Mouse (Mus musculus): ENCODE results near the gene Hs3st6. TPM values are rescaled to one million over a fixed set of nuclear protein-coding genes. Genes with fewer than 3 reads are reported as not detected.

Gene Hs3st6
- polyA plus RNA-seq, 1 experiment from 2014 or later, result 1.8 TPM

DNA sequence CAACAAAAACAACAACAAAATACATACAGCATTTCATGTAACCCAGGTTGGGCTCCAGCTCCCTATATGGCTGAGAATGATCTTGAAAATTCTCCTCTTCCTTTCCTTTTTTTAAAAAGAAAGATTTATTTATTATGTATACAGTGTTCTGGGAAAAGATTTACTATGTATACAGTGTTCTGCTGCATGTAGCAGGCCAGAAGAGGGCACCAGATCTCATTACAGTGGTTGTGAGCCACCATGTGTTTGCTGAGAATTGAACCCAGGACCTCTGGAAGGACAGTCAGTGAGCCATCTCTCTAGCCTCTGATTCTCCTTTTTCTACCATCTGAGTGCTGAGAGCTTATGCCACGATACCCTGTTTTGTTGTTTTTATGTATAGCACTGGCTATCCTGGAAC, 18.3 kb upstream of the Hs3st6 start:
- 76% methylated on average over 1 of the region's 1 CpGs for WGBS
- TF ChIP-seq CTCF (IDR thresholded peaks at IDR 0.05; ENCODE audit: low read depth), result 0 out of 2 replicates have a peak, but pooled peaks have one; percentile 36
- TF ChIP-seq EP300 (optimal IDR thresholded peaks at IDR 0.05), result no peak
- H3K4me3 ChIP-seq (ENCODE audit: low read depth, low read length), result no peak overlapping the region

GRCm38 (mm10) chr17:24735446-24735845, 17.3 kb upstream of the Hs3st6 start:
- Histone ChIP-seq H3K9ac (ENCODE audit: low read length) (no peak overlapping the region), H3K36me3 (ENCODE audit: control insufficient read depth, insufficient read depth, low read length) (no peaks in the 10 kb centered on the region), H3K27me3 (ENCODE audit: control insufficient read depth, insufficient read depth, low read length) (no peaks in the 10 kb centered on the region), H3K4me1 (replicated peaks; ENCODE audit: control insufficient read depth, insufficient read depth) (peaks cover 7% of the 10 kb centered on the region; the same call in 1 of the 2 replicates), H3K27ac (replicated peaks) (peak overlapping the region; percentile 87; the same call in 1 of the 2 replicates), H3K4me3 (ENCODE audit: low read depth, low read length) (no peak overlapping the region), H3K9me3 (ENCODE audit: control insufficient read depth, low read length) (no peaks in the 10 kb centered on the region), H3K4me2 (replicated peaks; ENCODE audit: low read depth) (no peak overlapping the region)
- DNase-seq (ENCODE audit: low spot score) (no peak), ATAC-seq (ENCODE audit: low FRiP score, low TSS enrichment) (no peak)
- WGBS, result 83% methylated on average over 7 of the region's 7 CpGs
- no peak for TF ChIP-seq CTCF (IDR thresholded peaks at IDR 0.05; ENCODE audit: low read depth)
- no peak for TF ChIP-seq EP300 (optimal IDR thresholded peaks at IDR 0.05)

More for the DNA sequence above, 18.3 kb upstream of the Hs3st6 start:
- peaks cover 7% of the 10 kb centered on the region; the same call in 1 of the 2 replicates for H3K4me1 ChIP-seq (replicated peaks; ENCODE audit: control insufficient read depth, insufficient read depth)
- H3K27me3 ChIP-seq (ENCODE audit: control insufficient read depth, insufficient read depth, low read length), result no peaks in the 10 kb centered on the region
- ATAC-seq (ENCODE audit: low FRiP score, low TSS enrichment) (no peak), DNase-seq (ENCODE audit: low spot score) (no peak)
- no peak overlapping the region for H3K9ac ChIP-seq (ENCODE audit: low read length)
- H3K9me3 ChIP-seq (ENCODE audit: control insufficient read depth, low read length), result no peaks in the 10 kb centered on the region
- H3K4me2 ChIP-seq (replicated peaks; ENCODE audit: low read depth), result no peak overlapping the region
- no peak overlapping the region for H3K27ac ChIP-seq (replicated peaks)
- no peaks in the 10 kb centered on the region for H3K36me3 ChIP-seq (ENCODE audit: control insufficient read depth, insufficient read depth, low read length)

DNA sequence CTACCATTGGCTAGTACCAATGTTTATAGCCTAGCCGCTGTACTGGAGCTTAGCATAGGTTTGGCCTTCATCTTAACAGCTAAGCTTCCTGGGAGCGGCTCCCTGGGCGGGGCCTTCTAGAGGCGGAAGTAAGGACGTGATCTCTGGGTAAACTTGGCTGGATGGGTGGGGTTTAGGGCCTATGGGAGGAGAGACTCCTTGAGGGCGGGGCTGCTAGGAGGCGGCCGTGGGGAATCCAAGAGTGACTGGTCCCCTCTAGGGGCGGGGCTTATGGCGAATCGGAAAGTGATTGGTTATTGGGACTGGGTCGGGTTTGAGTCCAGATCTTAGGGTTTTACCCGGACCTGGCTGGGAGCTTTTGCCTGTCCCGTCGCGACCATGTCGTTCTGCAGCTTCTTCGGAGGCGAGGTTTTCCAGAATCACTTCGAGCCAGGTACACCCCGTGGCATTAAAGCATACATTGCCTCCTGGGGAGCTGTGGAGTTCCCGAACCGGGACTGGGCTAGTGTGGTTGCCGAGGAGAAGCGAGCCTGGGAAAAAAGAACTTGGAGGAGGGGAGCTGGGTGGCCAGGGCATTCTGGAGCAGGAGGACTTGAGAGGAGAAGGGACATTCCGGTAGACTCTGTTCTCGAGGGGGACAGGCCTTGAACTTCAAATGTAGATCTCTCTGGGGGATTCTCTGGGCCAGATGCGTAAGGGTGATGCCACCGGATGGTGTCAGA, 16.3 kb upstream of the Hs3st6 start, which contains the start of gene Msrb1:
Gene Msrb1 (plus strand): TSS at position 313 of the 722 bp plus-strand sequence.
- Histone ChIP-seq H3K36me3 (ENCODE audit: control insufficient read depth, insufficient read depth, low read length) (peaks cover 5% of the 10 kb centered on the region; the same call in 1 of the 2 replicates), H3K9me3 (ENCODE audit: control insufficient read depth, low read length) (no peaks in the 10 kb centered on the region), H3K9ac (ENCODE audit: low read length) (peak within 1 kb of the TSS; percentile 79), H3K27ac (replicated peaks) (peak within 1 kb of the TSS; percentile 87), H3K4me3 (ENCODE audit: low read depth, low read length) (peak within 1 kb of the TSS; percentile 65), H3K27me3 (ENCODE audit: control insufficient read depth, insufficient read depth, low read length) (no peaks in the 10 kb centered on the region), H3K4me2 (replicated peaks; ENCODE audit: low read depth) (peak within 1 kb of the TSS; percentile 87), H3K4me1 (replicated peaks; ENCODE audit: control insufficient read depth, insufficient read depth) (peaks cover 7% of the 10 kb centered on the region; the same call in 1 of the 2 replicates)
- TF ChIP-seq CTCF (IDR thresholded peaks at IDR 0.05; ENCODE audit: low read depth) (0 out of 2 replicates have a peak, but pooled peaks have one; percentile 1), EP300 (optimal IDR thresholded peaks at IDR 0.05) (no peak)
- WGBS, result 1% methylated on average over 29 of the region's 29 CpGs
- DNase-seq (ENCODE audit: low spot score) (peak; percentile 98), ATAC-seq (ENCODE audit: low FRiP score, low TSS enrichment) (peak; percentile 96)

- Histone ChIP-seq H3K36me3 (ENCODE audit: control insufficient read depth, insufficient read depth, low read length) (peaks cover 11% of the 10 kb centered on the region; the same call in 1 of the 2 replicates), H3K27ac (replicated peaks) (peak overlapping the region; percentile 83), H3K27me3 (ENCODE audit: control insufficient read depth, insufficient read depth, low read length) (no peaks in the 10 kb centered on the region), H3K4me2 (replicated peaks; ENCODE audit: low read depth) (peak overlapping the region; percentile 87), H3K9ac (ENCODE audit: low read length) (peak overlapping the region; percentile 79), H3K4me1 (replicated peaks; ENCODE audit: control insufficient read depth, insufficient read depth) (peaks cover 7% of the 10 kb centered on the region; the same call in 1 of the 2 replicates), H3K4me3 (ENCODE audit: low read depth, low read length) (peak overlapping the region; percentile 65), H3K9me3 (ENCODE audit: control insufficient read depth, low read length) (no peaks in the 10 kb centered on the region)
- ATAC-seq (ENCODE audit: low FRiP score, low TSS enrichment) (no peak), DNase-seq (ENCODE audit: low spot score) (no peak)
- 16% methylated on average over 8 of the region's 8 CpGs for WGBS
- TF ChIP-seq EP300 (optimal IDR thresholded peaks at IDR 0.05) (no peak), CTCF (IDR thresholded peaks at IDR 0.05; ENCODE audit: low read depth) (peak; percentile 50)
These were observed 15.5 kb upstream of the Hs3st6 start for GRCm38 (mm10) chr17:24737135-24737810.

- TF ChIP-seq EP300 (optimal IDR thresholded peaks at IDR 0.05), result no peak
- TF ChIP-seq CTCF (IDR thresholded peaks at IDR 0.05; ENCODE audit: low read depth), result no peak
- peak; percentile 75 for DNase-seq (ENCODE audit: low spot score)
- no peak overlapping the region for H3K4me3 ChIP-seq (ENCODE audit: low read depth, low read length)
- peaks cover 11% of the 10 kb centered on the region; the same call in 1 of the 2 replicates for H3K36me3 ChIP-seq (ENCODE audit: control insufficient read depth, insufficient read depth, low read length)
- H3K9ac ChIP-seq (ENCODE audit: low read length), result no peak overlapping the region
- 66% methylated on average over 4 of the region's 4 CpGs for WGBS
- H3K27ac ChIP-seq (replicated peaks), result no peak overlapping the region
- no peak; the same call in 1 of the 2 replicates for ATAC-seq (ENCODE audit: low FRiP score, low TSS enrichment)
- H3K4me1 ChIP-seq (replicated peaks; ENCODE audit: control insufficient read depth, insufficient read depth), result peaks cover 7% of the 10 kb centered on the region; the same call in 1 of the 2 replicates
- no peaks in the 10 kb centered on the region for H3K9me3 ChIP-seq (ENCODE audit: control insufficient read depth, low read length)
- no peaks in the 10 kb centered on the region for H3K27me3 ChIP-seq (ENCODE audit: control insufficient read depth, insufficient read depth, low read length)
- 0 out of 2 replicates have a peak overlapping the region, but pooled peaks have one; percentile 17 for H3K4me2 ChIP-seq (replicated peaks; ENCODE audit: low read depth)
These were observed 14.6 kb upstream of the Hs3st6 start for GRCm38 (mm10) chr17:24738238-24738637.

Data from stomach, postnatal 0 days (tissue).